Mouse (Mus musculus) heart, embryonic 13.5 days (tissue): Measurements from ENCODE around the gene Gimd1. TPM values are rescaled to one million over a fixed set of nuclear protein-coding genes. Genes with fewer than 3 reads are reported as not detected.

Source experiments
- ATAC-seq: fragments of 200-750 bp; cut with Nextera tagmentation; 2 replicates; pipeline ENCODE4 v1.8.0; 2017; ENCODE audit warnings: moderate TSS enrichment; ENCODE audit not compliant: insufficient number of reproducible peaks, low FRiP score, low TSS enrichment; ENCODE audit errors: extremely low read depth
- H3K27ac ChIP-seq: fragments of 300-500 bp; sonication (generic); replicated peaks from 2 replicates; pipeline ENCODE4 v1.5.1; 2015; ENCODE audit warnings: moderate library complexity, mild to moderate bottlenecking, inconsistent platforms
- H3K27me3 ChIP-seq: fragments of 300-500 bp; sonication (generic); replicated peaks from 2 replicates; pipeline ENCODE4 v1.6.1; 2015; ENCODE audit warnings: mild to moderate bottlenecking, inconsistent platforms
- H3K36me3 ChIP-seq: fragments of 300-500 bp; sonication (generic); 2 replicates; pipeline ENCODE4 v1.6.1; 2015; ENCODE audit warnings: mild to moderate bottlenecking, inconsistent platforms
- H3K4me1 ChIP-seq: fragments of 300-500 bp; sonication (generic); 2 replicates; pipeline ENCODE4 v1.6.1; 2015; ENCODE audit warnings: inconsistent platforms
- H3K4me2 ChIP-seq: fragments of 300-500 bp; sonication (generic); 2 replicates; pipeline ENCODE4 v1.6.1; 2015; ENCODE audit warnings: inconsistent platforms, mild to moderate bottlenecking, moderate library complexity
- H3K4me3 ChIP-seq: fragments of 300-500 bp; sonication (generic); 2 replicates; pipeline ENCODE4 v1.5.1; 2015; ENCODE audit warnings: moderate library complexity, mild to moderate bottlenecking, inconsistent platforms
- H3K9ac ChIP-seq: fragments of 300-500 bp; sonication (generic); 2 replicates; pipeline ENCODE4 v1.6.1; 2015; ENCODE audit warnings: inconsistent platforms, mild to moderate bottlenecking, moderate library complexity
- H3K9me3 ChIP-seq: fragments of 300-500 bp; sonication (generic); 2 replicates; pipeline ENCODE4 v1.6.1; 2016; ENCODE audit warnings: inconsistent platforms
- WGBS: fragments of 180-500 bp; shearing (Covaris S2); methylation state at CpG from one replicate; pipeline ENCODE4 v1.1.7; 2015; ENCODE audit warnings: mixed read lengths; 5-methylcytosine and 5-hydroxymethylcytosine counted together
- polyA plus RNA-seq: library from polyadenylated mRNA; unstranded; fragments of >200 nt; fragmentation: Nextera tagmentation; extraction: Ambion mirVana; gene quantifications from 2 replicates; pipeline ENCODE4 v1.2.1, GENCODE M21; 2015

Gimd1 gene
- polyA plus RNA-seq, 1 experiment from 2014 or later, result not detected

DNA sequence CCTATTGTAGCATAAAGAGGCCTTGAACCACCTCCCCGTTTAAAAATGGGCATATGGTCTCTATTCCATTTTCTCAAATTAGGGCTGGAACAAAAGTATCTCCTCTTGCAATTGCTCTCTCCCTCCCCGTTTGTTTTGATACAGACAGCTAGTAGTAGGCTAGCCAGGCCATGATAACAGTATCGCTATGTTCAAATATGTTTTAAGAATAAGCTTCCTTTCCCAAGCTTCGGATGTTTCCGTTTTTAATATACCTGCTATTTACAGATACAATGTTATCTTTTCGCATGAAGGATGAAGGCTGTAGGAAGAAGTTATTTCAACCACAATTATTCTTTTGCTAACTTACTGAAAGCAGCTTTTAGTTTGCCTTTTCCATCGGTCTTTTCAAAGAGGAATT is 19.7 kb downstream of the Gimd1 start:
- 71% methylated on average over 7 of the region's 7 CpGs for WGBS
- ATAC-seq, result no peak

DNA sequence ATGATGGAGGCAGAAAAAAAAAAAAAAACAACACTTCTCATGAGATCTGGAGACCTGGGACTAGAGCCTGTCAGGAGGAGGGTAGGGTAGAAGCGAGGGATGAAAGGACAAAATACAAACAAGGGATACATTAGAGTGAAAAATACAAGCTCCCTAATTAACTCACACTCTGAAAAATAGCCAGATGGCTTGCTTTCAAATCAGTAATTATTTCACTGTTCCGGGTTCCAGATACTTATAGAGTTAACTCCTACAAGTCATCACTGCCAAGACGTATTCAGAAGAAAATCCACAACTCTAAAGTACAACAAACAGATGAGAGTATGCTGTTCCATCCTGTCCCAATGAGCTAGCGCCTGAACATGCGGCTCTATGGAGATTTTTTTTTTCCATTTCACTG is 20.6 kb downstream of the Gimd1 start:
- Histone ChIP-seq H3K27me3 (no peaks in the 10 kb centered on the region), H3K4me2 (no peak overlapping the region), H3K4me1 (no peaks in the 10 kb centered on the region), H3K36me3 (no peaks in the 10 kb centered on the region), H3K9ac (no peak overlapping the region), H3K9me3 (0 out of 2 replicates have a peak, but pooled peaks cover 4% of the 10 kb centered on the region), H3K27ac (no peak overlapping the region), H3K4me3 (no peak overlapping the region)
- WGBS, result 73% methylated on average over 5 of the region's 5 CpGs
- no peak for ATAC-seq

More for the DNA sequence above, 19.7 kb downstream of the Gimd1 start:
- no peak overlapping the region for H3K27ac ChIP-seq
- H3K4me2 ChIP-seq, result no peak overlapping the region
- H3K27me3 ChIP-seq, result no peaks in the 10 kb centered on the region
- H3K4me1 ChIP-seq, result no peaks in the 10 kb centered on the region
- H3K9me3 ChIP-seq, result 0 out of 2 replicates have a peak, but pooled peaks cover 4% of the 10 kb centered on the region
- no peak overlapping the region for H3K4me3 ChIP-seq
- H3K36me3 ChIP-seq, result no peaks in the 10 kb centered on the region
- H3K9ac ChIP-seq, result no peak overlapping the region

DNA sequence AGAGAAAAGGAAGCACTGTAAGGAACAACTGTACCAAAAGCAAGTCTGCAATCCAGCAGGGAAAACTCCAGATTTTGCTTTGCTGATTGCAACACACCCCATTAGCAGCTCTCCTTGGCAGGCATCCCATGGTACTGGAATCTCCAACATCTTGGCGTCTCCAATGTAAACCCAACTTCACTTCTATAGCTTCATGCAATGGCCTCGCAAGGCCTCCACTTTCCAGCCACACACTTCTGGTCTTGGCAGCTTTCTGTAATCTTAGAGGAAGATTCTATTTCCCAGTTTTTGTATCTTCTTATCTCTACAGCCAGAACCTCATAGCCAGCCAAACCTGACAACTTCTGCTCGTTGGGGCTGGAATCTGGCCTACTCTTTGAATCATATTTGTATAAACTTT is 22.2 kb downstream of the Gimd1 start:
- no peak overlapping the region for H3K27ac ChIP-seq

DNA sequence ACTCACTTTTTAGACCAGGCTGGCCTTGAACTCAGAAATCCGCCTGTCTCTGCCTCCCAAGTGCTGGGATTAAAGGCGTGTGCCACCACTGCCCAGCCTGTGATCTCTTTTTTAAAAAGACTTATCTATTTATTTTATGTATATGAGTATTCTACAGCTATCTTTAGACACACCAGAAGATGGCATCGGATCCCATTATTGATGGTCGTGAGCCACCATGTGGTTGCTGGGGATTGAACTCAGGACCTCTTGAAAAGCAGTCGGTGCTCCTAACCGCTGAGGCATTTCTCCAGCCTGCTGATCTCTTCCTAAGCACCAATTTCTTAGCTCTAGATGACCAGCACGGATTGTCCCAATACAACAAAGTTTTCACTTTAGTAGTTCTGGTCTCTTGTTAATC is 24.3 kb downstream of the Gimd1 start:
- ATAC-seq, result no peak
- whole genome bisulfite sequencing, result 82% methylated on average over 7 of the region's 7 CpGs
- no peak overlapping the region for H3K4me3 ChIP-seq

More for the DNA sequence above, 22.2 kb downstream of the Gimd1 start:
- no peak overlapping the region for H3K4me2 ChIP-seq
- H3K27me3 ChIP-seq, result no peaks in the 10 kb centered on the region
- no peak overlapping the region for H3K4me3 ChIP-seq
- no peaks in the 10 kb centered on the region for H3K4me1 ChIP-seq
- no peak overlapping the region for H3K9ac ChIP-seq
- 62% methylated on average over 3 of the region's 3 CpGs for WGBS
- 0 out of 2 replicates have a peak, but pooled peaks cover 4% of the 10 kb centered on the region for H3K36me3 ChIP-seq
- 0 out of 2 replicates have a peak, but pooled peaks cover 4% of the 10 kb centered on the region for H3K9me3 ChIP-seq
- ATAC-seq, result no peak

DNA sequence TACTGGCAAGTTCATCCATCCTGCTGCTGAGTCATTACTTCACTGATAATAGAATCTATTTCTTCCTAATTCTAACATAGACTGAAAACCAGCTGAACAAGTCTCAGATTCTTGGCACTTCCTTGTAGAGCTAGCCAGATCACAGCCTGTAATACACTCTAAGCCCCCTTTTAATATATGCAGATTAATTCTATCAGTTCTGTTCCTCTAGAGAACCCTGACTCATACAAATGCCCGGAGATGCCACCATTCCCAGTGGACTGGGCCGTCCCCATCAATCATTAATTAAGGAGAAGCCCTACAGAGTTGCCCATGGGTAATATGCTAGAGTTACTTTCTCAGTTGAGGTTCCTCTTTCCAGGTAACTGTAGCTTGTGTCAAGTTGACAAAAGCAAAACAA is 26.3 kb downstream of the Gimd1 start:
- H3K4me1 ChIP-seq, result no peaks in the 10 kb centered on the region
- no peak overlapping the region for H3K4me3 ChIP-seq
- peaks cover 29% of the 10 kb centered on the region for H3K36me3 ChIP-seq
- no peak for ATAC-seq
- H3K9me3 ChIP-seq, result 0 out of 2 replicates have a peak, but pooled peaks cover 4% of the 10 kb centered on the region
- no peak overlapping the region for H3K27ac ChIP-seq
- no peaks in the 10 kb centered on the region for H3K27me3 ChIP-seq
- WGBS, result 84% methylated on average over 2 of the region's 2 CpGs
- no peak overlapping the region for H3K9ac ChIP-seq
- H3K4me2 ChIP-seq, result no peak overlapping the region

More for the DNA sequence above, 24.3 kb downstream of the Gimd1 start:
- Histone ChIP-seq H3K27ac (no peak overlapping the region), H3K4me1 (no peaks in the 10 kb centered on the region), H3K36me3 (peaks cover 10% of the 10 kb centered on the region), H3K9me3 (0 out of 2 replicates have a peak, but pooled peaks cover 4% of the 10 kb centered on the region), H3K27me3 (no peaks in the 10 kb centered on the region), H3K4me2 (no peak overlapping the region), H3K9ac (no peak overlapping the region)

DNA sequence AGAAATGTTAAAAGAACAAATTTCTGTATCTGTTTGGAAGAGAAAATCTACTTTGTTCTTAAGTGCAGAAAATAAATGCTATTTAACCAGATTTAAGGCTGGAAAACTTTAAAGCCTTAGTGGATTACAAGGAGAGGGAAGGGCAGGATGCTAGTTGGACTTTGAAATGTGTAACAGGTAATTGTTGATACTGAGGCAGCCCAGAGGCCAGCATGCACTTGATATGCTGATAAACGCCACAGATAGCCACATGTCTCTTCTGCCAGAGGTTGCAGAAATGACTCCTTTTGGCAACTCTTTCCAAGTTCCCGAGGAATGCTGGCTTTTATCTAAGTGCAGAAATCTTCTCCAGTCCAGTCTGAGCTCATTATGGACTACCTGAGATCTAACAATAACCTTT is 47.9 kb downstream of the Gimd1 start:
- ATAC-seq, result no peak
- H3K36me3 ChIP-seq, result peaks cover 35% of the 10 kb centered on the region
- 65% methylated on average over 2 of the region's 2 CpGs for WGBS
- H3K27ac ChIP-seq, result no peak overlapping the region
- no peak overlapping the region for H3K4me3 ChIP-seq
- no peaks in the 10 kb centered on the region for H3K9me3 ChIP-seq
- no peaks in the 10 kb centered on the region for H3K27me3 ChIP-seq
- H3K4me2 ChIP-seq, result no peak overlapping the region
- H3K9ac ChIP-seq, result no peak overlapping the region
- peaks cover 5% of the 10 kb centered on the region for H3K4me1 ChIP-seq

DNA sequence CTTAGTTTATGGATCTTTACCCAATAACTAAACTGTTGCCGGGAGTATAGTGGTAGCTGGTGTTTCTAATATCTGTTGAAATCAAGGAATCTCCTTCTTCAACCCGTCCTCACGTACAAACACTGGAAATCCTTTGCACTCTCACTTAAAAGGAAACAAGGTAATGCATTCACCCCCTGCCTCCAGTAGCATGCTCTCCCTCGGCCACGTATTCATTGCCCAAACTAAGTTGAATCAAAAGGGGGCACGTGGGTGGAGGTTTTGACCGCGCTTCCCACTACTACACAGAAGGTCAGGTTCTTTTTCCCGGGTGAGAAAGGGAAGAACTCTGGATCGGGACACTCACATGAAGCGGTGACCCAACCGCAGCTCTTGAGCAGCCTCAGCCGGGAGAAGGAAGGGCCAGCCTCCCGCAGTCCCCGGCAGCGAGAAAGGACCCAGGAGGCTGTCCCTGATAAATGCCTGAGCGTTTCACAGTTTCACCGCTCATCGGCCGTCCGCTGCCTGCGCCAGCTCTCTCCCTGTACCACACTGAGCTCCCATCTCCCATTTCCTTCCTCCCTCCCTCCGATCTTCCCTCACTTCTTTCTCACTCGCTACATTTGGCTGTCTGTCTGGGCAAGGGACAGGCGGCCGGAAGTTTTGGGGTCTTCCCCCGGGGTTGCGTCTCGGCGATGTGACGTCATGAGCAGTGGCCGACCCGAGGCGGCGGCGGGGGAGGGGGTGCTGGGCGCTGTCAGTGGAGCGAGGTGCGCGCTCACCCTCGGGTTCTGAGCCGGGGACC is 54.0 kb downstream of the Gimd1 start, which contains the start of gene Tbck:
TSS of gene Tbck (plus strand) at position 698 of the 784 bp plus-strand sequence.
- H3K36me3 ChIP-seq, result peaks cover 14% of the 10 kb centered on the region
- peak within 1 kb of the TSS; percentile 91 for H3K9ac ChIP-seq
- no peaks in the 10 kb centered on the region for H3K9me3 ChIP-seq
- peak within 1 kb of the TSS; percentile 86 for H3K4me2 ChIP-seq
- H3K27ac ChIP-seq, result peak within 1 kb of the TSS; percentile 90
- ATAC-seq, result peak; percentile 93
- WGBS, result under 1% methylated on average over 42 of the region's 42 CpGs
- H3K4me3 ChIP-seq, result peak within 1 kb of the TSS; percentile 95
- peaks cover 20% of the 10 kb centered on the region for H3K4me1 ChIP-seq
- H3K27me3 ChIP-seq, result no peaks in the 10 kb centered on the region

DNA sequence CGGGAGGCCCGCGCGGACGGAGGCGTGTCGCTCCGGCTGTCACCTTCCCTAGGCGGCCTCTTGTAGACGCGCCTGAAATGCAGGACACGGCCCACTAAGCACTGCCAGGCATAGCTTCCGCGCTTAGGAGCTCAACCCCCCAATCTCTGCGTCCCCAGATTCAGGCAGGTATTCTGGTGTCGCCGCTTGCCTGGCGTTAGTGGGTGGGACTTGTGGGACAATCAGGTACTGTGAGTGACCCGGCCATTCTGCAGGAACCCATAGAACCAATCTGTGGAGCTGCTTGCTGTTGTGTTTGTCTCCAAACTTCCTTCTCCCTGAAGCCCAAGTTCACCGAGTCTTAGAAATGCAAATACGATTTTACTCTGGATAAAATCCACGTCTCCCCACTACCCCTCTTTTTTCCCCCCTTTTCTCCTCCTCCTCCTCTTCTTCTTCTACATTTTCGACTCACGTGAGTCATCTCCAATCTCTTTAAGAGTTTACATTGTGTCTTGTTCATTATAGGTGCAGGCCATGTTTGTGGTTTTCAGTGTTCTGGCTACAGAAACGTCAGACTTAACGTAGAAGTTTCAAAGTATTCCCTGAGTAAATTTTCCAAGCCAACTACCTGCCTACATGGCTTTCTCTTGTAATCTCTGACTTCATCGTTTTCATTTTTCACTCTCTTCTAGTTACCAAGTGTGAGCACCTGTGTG is 54.8 kb downstream of the Gimd1 start, which contains the start of gene Aimp1:
TSS of gene Aimp1 (minus strand) at position 140 of the 698 bp plus-strand sequence.
- Histone ChIP-seq H3K27me3 (no peaks in the 10 kb centered on the region), H3K9me3 (no peaks in the 10 kb centered on the region), H3K9ac (peak within 1 kb of the TSS; percentile 91), H3K4me1 (peaks cover 20% of the 10 kb centered on the region), H3K4me3 (peak within 1 kb of the TSS; percentile 95), H3K36me3 (peaks cover 17% of the 10 kb centered on the region), H3K27ac (peak within 1 kb of the TSS; percentile 90), H3K4me2 (peak within 1 kb of the TSS; percentile 86)
- WGBS, result 2% methylated on average over 27 of the region's 27 CpGs
- no peak for ATAC-seq

Other genes starting within 250 kb of the Gimd1 start
- gene Tbck, start 54.3 kb downstream of the Gimd1 start, polyA plus RNA-seq, result 12.7 and 13.7 TPM in 2 replicates
- 45.6 and 52.9 TPM in 2 replicates for gene Aimp1, start 54.5 kb downstream of the Gimd1 start, polyA plus RNA-seq